Mouse (Mus musculus) lung, embryonic 15.5 days (tissue): ENCODE measurements at regions not wholly inside any gene's neighbourhood (a gene's known extent, or its start where the extent isn't known, plus 50 kb on each side); places are given as distances from the start of the nearest gene placed in this dataset.

ENCODE experiments used
- ATAC-seq: fragments of 200-750 bp; cut with Nextera tagmentation; 2 replicates; pipeline ENCODE4 v1.8.0; 2017; ENCODE audit warnings: moderate number of reproducible peaks, borderline replicate concordance; ENCODE audit not compliant: low FRiP score, low TSS enrichment; ENCODE audit errors: extremely low read depth
- H3K27ac ChIP-seq: fragments of 300-500 bp; sonication (generic); 2 replicates; pipeline ENCODE4 v1.5.1; 2015; ENCODE audit warnings: moderate library complexity, mild to moderate bottlenecking, inconsistent platforms
- H3K27me3 ChIP-seq: fragments of 300-500 bp; sonication (generic); 2 replicates; pipeline ENCODE4 v1.6.1; 2015; ENCODE audit warnings: inconsistent platforms
- H3K36me3 ChIP-seq: fragments of 300-500 bp; sonication (generic); 2 replicates; pipeline ENCODE4 v1.6.1; 2015; ENCODE audit warnings: inconsistent platforms
- H3K4me1 ChIP-seq: fragments of 300-500 bp; sonication (generic); 2 replicates; pipeline ENCODE4 v1.6.1; 2015; ENCODE audit warnings: inconsistent platforms
- H3K4me2 ChIP-seq: fragments of 300-500 bp; sonication (generic); 2 replicates; pipeline ENCODE4 v1.6.1; 2015; ENCODE audit warnings: inconsistent platforms, mild to moderate bottlenecking, moderate library complexity
- H3K4me3 ChIP-seq: fragments of 300-500 bp; sonication (generic); 2 replicates; pipeline ENCODE4 v1.5.1; 2015; ENCODE audit warnings: mild to moderate bottlenecking, inconsistent platforms
- H3K9ac ChIP-seq: fragments of 300-500 bp; sonication (generic); 2 replicates; pipeline ENCODE4 v1.6.1; 2015; ENCODE audit warnings: inconsistent platforms
- H3K9me3 ChIP-seq: fragments of 300-500 bp; sonication (generic); 2 replicates; pipeline ENCODE4 v1.6.1; 2016; ENCODE audit warnings: inconsistent platforms
- WGBS: fragments of 180-500 bp; shearing (Covaris S2); methylation state at CpG from one replicate; pipeline ENCODE4 v1.1.7; 2015; 5-methylcytosine and 5-hydroxymethylcytosine counted together

- H3K27me3 ChIP-seq: no peaks in the 10 kb centered on the region
- WGBS: 39% methylated on average over 5 of the region's 5 CpGs
- no peak overlapping the region for H3K9ac ChIP-seq
- ATAC-seq: no peak
- no peak overlapping the region for H3K4me2 ChIP-seq
- H3K27ac ChIP-seq: no peak overlapping the region
- no peak overlapping the region for H3K4me3 ChIP-seq
- no peaks in the 10 kb centered on the region for H3K36me3 ChIP-seq
- no peaks in the 10 kb centered on the region for H3K9me3 ChIP-seq
- no peaks in the 10 kb centered on the region for H3K4me1 ChIP-seq
Measured at GRCm38 (mm10) chr4:54838111-54838510, 106.7 kb upstream of the Zfp462 start.

GRCm38 (mm10) chr4:54838794-54839193 lies 106.1 kb upstream of the Zfp462 start:
- no peak for ATAC-seq
- H3K9me3 ChIP-seq: no peaks in the 10 kb centered on the region
- no peak overlapping the region for H3K9ac ChIP-seq
- WGBS: 53% methylated on average over 3 of the region's 3 CpGs
- no peak overlapping the region for H3K4me3 ChIP-seq
- H3K36me3 ChIP-seq: no peaks in the 10 kb centered on the region
- no peak overlapping the region for H3K4me2 ChIP-seq
- H3K4me1 ChIP-seq: no peaks in the 10 kb centered on the region
- H3K27me3 ChIP-seq: no peaks in the 10 kb centered on the region
- H3K27ac ChIP-seq: no peak overlapping the region

GRCm38 (mm10) chr4:54852991-54853925 lies 91.6 kb upstream of the Zfp462 start:
- H3K9me3 ChIP-seq: no peaks in the 10 kb centered on the region
- WGBS: 76% methylated on average over 7 of the region's 7 CpGs
- H3K27me3 ChIP-seq: no peaks in the 10 kb centered on the region
- H3K4me2 ChIP-seq: no peak overlapping the region
- H3K36me3 ChIP-seq: no peaks in the 10 kb centered on the region
- no peaks in the 10 kb centered on the region for H3K4me1 ChIP-seq
- no peak overlapping the region for H3K9ac ChIP-seq
- no peak overlapping the region for H3K27ac ChIP-seq
- no peak for ATAC-seq
- no peak overlapping the region for H3K4me3 ChIP-seq

- H3K9me3 ChIP-seq: no peaks in the 10 kb centered on the region
- H3K27me3 ChIP-seq: no peaks in the 10 kb centered on the region
- no peak overlapping the region for H3K4me3 ChIP-seq
- no peaks in the 10 kb centered on the region for H3K36me3 ChIP-seq
- no peak overlapping the region for H3K4me2 ChIP-seq
- H3K4me1 ChIP-seq: no peaks in the 10 kb centered on the region
- H3K27ac ChIP-seq: no peak overlapping the region
- H3K9ac ChIP-seq: no peak overlapping the region
- ATAC-seq: no peak
- 97% methylated on average over 3 of the region's 3 CpGs for WGBS
Measured at GRCm38 (mm10) chr4:54858604-54859003, 86.2 kb upstream of the Zfp462 start.

GRCm38 (mm10) chr4:54866062-54866461 lies 78.8 kb upstream of the Zfp462 start:
- Histone ChIP-seq H3K4me3 (no peak overlapping the region), H3K36me3 (no peaks in the 10 kb centered on the region), H3K27ac (no peak overlapping the region), H3K9ac (no peak overlapping the region), H3K4me2 (no peak overlapping the region), H3K4me1 (no peaks in the 10 kb centered on the region), H3K27me3 (no peaks in the 10 kb centered on the region), H3K9me3 (no peaks in the 10 kb centered on the region)
- no peak for ATAC-seq
- 53% methylated on average over 2 of the region's 2 CpGs for WGBS

- H3K4me2 ChIP-seq: no peak overlapping the region
- WGBS: 81% methylated on average over 13 of the region's 13 CpGs
- no peaks in the 10 kb centered on the region for H3K36me3 ChIP-seq
- no peak overlapping the region for H3K9ac ChIP-seq
- no peak for ATAC-seq
- no peaks in the 10 kb centered on the region for H3K4me1 ChIP-seq
- no peak overlapping the region for H3K27ac ChIP-seq
- H3K4me3 ChIP-seq: no peak overlapping the region
- H3K9me3 ChIP-seq: no peaks in the 10 kb centered on the region
- no peaks in the 10 kb centered on the region for H3K27me3 ChIP-seq
Measured at GRCm38 (mm10) chr4:54874136-54874827, 70.6 kb upstream of the Zfp462 start.

- Histone ChIP-seq H3K27ac (no peak overlapping the region), H3K27me3 (no peaks in the 10 kb centered on the region), H3K4me2 (no peak overlapping the region), H3K4me1 (no peaks in the 10 kb centered on the region), H3K9ac (no peak overlapping the region), H3K4me3 (no peak overlapping the region), H3K9me3 (no peaks in the 10 kb centered on the region), H3K36me3 (no peaks in the 10 kb centered on the region)
- WGBS: 91% methylated on average over 8 of the region's 8 CpGs
- no peak for ATAC-seq
Measured at GRCm38 (mm10) chr4:54875506-54875905, 69.3 kb upstream of the Zfp462 start.

- WGBS: 48% methylated on average over 2 of the region's 2 CpGs
- no peak for ATAC-seq
Measured at GRCm38 (mm10) chr4:54877361-54877760, 67.5 kb upstream of the Zfp462 start.

GRCm38 (mm10) chr4:54878531-54878930 lies 66.3 kb upstream of the Zfp462 start:
- H3K27me3 ChIP-seq: no peaks in the 10 kb centered on the region
- H3K4me2 ChIP-seq: no peak overlapping the region
- no peak overlapping the region for H3K4me3 ChIP-seq
- H3K9ac ChIP-seq: no peak overlapping the region
- H3K27ac ChIP-seq: no peak overlapping the region
- whole genome bisulfite sequencing: 79% methylated on average over 3 of the region's 3 CpGs
- no peaks in the 10 kb centered on the region for H3K9me3 ChIP-seq
- ATAC-seq: no peak
- no peaks in the 10 kb centered on the region for H3K4me1 ChIP-seq
- no peaks in the 10 kb centered on the region for H3K36me3 ChIP-seq

More at GRCm38 (mm10) chr4:54877361-54877760, 67.5 kb upstream of the Zfp462 start:
- H3K27me3 ChIP-seq: no peaks in the 10 kb centered on the region
- H3K4me3 ChIP-seq: no peak overlapping the region
- H3K4me2 ChIP-seq: no peak overlapping the region
- H3K36me3 ChIP-seq: no peaks in the 10 kb centered on the region
- no peak overlapping the region for H3K27ac ChIP-seq
- no peaks in the 10 kb centered on the region for H3K9me3 ChIP-seq
- no peaks in the 10 kb centered on the region for H3K4me1 ChIP-seq
- no peak overlapping the region for H3K9ac ChIP-seq

GRCm38 (mm10) chr4:54893288-54893687 lies 51.6 kb upstream of the Zfp462 start:
- Histone ChIP-seq H3K27ac (no peak overlapping the region), H3K4me2 (no peak overlapping the region), H3K4me1 (no peaks in the 10 kb centered on the region), H3K27me3 (no peaks in the 10 kb centered on the region), H3K9ac (no peak overlapping the region), H3K36me3 (no peaks in the 10 kb centered on the region), H3K9me3 (no peaks in the 10 kb centered on the region), H3K4me3 (no peak overlapping the region)
- 77% methylated on average over 5 of the region's 5 CpGs for WGBS
- no peak for ATAC-seq
